Mouse (Mus musculus) R1 (cell line): ENCODE measurements around the gene Emp2.
"Not testable (repeated sequence)": the region's sequence is repeated elsewhere in the genome, so short reads cannot be mapped to it uniquely, and the experiment has no call there.

Source experiments
- DNase-seq: peaks from one replicate; pipeline ENCODE4 v3.0.0-alpha.2; 2018; ENCODE audit warnings: low read depth, low spot score

Emp2 gene

DNA sequence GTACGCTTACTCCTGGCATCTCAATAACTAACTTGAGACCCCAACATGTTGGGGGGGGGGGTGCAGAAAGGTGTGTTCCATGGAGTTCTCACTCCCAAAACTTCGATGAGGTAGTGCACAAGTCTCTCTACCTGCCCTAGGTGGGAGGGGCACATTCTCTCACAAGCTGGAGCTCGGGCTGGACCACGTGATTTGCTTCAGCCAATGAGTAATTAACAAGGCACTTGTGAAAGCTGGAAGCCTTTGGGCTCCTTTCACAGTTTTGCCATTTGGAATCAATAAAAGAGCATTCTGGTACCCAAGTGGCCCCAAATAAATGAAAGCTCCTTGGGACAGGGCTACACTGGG lies 3.4 kb upstream of the Emp2 start:
- DNase-seq, result peak; percentile 93

DNA sequence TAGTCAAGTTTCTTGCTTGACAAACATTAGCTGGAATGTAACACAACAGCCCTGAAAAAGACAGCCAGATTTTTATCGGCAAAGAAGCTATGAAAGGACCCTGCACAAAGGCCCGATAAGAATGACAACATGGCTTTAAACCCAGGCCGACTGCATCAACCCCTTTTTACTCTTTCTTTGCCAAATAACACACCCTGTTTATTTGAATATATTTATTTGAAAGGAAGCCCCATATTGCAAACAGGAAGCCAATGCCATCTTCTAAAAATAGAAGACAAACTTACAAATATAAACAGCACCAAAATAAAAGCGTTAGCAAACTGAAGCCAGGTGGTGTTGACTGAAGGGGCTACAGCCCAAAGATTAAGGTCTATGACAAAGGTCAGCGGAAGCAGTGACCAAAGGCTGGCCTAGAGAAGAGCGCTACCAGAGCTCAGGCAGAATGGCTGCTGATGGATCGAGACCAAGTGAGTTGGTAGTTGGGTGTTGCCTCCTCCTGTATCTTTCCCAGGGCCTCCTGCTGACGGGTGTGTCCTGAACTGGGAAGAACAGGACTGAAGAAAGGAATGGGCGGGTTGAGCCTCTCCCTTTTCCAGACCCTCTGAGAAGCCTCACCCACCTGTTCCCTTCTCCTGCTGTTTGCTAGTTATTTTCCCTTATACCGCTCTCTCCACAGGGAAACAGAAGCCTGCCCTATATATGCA lies 2.9 kb upstream of the Emp2 start:
- peak; percentile 93 for DNase-seq

DNA sequence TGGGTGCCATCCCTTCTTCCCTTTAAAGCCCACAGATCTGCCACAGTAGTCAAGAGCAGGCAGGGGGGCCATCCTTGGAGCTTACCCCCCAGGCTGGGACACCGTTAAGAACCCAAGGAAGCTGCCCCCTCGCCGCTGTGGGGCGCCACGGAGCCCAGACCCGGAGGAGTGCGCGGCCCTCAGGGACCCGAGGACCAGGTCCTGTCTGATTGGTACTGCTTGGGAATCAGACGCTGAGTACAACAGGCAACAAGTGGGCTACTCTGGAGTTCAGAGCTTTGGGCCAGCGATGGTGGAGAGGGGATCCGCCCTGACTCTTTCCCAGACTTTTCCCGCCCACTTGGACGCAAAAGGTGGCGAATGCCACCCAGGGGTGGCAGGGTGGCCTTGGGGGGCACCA lies 542 bp downstream of the Emp2 start:
- peak; percentile 27 for DNase-seq

DNA sequence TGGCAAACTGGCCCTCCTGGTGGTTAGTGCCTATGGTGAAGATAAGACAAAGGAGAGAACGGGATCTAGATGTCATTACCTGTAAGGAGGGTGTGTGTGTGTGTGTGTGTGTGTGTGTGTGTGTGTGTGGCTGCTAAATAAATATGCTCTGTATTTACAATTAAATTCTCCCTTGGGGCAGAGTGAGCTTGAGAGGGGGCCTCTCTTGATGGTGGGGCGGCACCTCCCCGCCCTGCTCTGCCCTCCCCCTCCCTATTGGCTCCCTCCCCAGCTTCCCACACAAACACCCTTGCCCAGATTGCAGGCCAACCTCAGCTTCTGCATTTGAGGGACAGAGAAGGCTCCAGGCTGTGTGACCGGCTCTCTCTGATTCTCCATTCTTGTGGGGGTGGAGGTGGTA lies 1.8 kb downstream of the Emp2 start:
- DNase-seq, result no peak

DNA sequence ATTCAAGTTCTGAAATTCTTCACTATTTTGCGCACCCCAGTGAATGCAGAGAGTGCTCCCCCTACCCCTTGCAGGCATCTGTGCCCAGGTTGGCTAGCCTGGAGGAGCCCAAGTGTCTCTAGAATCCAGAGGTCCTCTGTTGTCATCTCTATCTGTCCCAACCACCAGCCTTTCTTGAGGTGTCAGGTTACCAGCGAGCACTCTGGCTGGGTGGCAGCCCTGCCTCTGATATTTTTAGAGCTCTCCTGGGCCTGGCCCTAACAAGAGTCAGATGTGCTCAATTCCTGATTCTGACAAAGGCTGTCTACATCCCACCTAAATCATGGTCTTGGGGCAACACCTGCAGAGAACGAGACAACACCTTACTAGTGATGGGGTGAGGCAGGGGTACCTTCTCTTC lies 2.7 kb downstream of the Emp2 start:
- no peak for DNase-seq

DNA sequence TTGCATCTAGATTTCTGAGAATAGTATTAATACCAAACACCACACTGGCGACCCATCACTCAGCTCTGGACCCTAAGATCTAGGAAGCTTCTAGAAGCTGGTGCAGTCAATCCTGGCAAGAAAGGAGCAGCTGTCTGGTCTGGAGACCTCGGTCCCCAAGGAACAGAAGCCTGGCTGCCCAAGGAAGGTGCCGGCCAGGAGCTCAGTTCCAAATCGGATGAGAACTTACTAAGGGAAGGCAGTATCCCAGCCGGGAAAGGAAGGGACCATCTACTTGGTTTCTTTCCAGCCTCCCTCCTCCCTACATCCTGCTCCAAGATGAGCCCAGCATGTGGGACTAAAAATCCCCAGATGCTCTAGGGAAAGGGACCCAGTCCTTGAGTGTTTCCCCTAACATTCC lies 3.3 kb downstream of the Emp2 start:
- no peak for DNase-seq

DNA sequence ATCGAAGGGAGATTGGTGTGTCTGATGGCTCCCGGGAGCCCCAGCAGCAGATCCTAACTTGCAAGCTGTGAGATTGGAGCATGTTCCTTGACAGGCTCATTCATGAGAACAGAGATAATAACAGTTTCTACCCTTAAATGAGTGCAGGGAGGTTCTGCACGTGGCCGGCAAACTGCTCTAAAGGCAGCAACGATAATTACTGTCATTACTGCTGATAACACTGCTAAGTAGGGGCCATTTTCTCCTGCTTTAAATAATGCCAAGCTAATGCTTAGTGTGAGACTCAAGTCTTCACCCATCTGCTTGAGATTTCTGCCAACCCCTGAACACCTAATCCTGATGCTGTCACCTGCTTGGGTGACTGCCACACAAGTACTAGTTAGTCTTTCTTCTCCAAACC lies 6.4 kb downstream of the Emp2 start:
- DNase-seq, result no peak

DNA sequence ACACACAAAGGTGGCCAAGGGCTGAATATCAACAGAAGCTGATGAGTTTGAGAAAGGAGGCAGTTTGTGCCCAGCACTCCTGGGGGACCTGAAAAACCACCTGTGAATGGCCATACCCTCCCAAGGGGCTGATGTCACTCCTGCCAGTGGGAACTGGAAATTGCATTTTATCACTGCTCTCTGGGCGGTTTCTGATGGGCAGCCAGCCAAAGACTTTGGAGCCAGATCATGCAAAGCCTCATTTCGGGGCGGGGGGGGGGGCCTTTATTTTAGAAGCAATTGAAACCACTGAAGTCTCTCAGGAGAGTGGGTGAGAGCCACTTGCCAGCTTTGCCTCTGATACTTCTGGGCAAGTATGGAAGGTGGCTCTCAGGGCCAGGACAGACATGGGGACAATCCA lies 7.7 kb downstream of the Emp2 start:
- DNase-seq, result no peak

DNA sequence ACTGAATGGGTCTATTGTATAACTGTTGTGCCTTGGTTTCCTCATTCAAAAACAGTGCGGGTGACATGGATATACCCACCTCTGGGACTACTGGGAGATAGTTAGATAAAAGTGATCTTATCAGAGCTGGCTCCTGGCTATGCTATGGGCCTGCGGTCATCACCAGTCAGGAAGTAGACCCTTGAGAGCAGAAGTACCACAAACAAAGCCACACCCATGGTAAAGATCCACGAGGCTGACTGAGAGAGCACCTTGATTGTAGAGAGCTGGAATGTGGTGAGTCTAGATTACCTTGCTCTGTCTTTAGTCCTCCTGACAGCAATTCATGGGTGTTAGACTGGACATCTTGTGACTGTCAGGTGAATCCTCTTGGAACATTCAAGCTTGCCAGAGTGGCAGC lies 12.4 kb downstream of the Emp2 start:
- no peak for DNase-seq

DNA sequence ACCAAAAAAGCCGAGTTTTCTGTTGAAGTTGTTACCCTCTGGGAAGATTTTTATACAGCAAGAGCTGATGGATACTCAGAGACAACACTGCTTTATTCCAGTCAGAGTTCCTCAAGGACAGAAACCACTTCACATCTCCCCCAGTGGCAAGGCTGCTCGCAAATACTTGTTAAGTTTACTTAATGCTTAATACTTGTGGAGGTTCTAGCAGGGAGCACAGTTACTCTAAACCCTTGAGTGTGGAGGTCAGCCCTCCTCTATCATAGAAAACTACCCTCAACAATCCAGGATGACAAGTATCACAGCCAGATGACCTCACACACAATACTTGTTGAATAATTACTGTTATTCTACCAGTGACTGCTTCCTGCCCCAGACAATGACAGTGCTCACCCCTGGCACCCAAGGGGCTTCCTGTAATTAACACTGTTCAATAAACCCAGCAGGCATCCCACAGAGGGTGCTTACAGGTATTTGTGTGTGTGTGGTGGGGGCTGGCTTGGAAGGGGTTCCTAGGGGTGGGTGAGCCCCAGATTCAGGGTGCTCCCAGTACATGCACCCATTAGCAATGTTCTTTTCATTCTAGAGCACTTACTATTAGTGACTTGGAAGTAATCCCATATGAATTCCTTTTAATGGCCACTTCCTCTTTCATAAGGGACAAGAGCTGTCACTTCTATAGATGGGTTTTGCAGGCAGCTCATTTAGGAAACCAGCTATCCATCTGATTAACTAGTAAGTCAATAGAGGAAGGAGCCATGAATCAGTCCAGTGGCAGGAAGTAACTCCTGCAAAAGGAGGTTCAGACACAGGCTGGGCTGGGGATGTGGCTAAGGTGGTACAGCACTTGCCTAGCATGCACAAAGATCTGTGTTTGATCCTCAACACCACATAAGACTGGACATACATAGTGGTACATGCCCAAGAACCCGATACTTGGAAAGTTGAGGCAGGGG lies 13.3 kb downstream of the Emp2 start:
- DNase-seq, result no peak

DNA sequence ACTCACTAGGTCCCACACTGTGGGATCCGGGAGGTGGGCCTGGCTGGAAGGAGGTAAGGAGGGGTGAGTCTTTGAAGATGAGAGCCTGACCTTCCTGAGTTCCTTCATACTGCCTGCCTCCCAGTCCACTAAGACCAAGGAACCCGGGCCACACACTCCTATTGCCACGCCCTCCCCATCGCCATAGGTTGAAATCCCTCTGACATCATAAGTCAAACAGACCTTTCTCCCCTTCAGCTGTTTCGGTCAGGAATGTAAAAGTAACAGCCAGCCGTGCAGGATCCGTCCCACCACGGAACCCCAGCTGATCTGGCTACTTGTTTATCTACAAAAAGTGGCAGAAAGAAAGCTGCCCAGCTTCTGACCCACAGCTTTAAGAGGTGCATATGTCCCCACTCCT lies 14.1 kb downstream of the Emp2 start:
- DNase-seq, result peak; percentile 42

DNA sequence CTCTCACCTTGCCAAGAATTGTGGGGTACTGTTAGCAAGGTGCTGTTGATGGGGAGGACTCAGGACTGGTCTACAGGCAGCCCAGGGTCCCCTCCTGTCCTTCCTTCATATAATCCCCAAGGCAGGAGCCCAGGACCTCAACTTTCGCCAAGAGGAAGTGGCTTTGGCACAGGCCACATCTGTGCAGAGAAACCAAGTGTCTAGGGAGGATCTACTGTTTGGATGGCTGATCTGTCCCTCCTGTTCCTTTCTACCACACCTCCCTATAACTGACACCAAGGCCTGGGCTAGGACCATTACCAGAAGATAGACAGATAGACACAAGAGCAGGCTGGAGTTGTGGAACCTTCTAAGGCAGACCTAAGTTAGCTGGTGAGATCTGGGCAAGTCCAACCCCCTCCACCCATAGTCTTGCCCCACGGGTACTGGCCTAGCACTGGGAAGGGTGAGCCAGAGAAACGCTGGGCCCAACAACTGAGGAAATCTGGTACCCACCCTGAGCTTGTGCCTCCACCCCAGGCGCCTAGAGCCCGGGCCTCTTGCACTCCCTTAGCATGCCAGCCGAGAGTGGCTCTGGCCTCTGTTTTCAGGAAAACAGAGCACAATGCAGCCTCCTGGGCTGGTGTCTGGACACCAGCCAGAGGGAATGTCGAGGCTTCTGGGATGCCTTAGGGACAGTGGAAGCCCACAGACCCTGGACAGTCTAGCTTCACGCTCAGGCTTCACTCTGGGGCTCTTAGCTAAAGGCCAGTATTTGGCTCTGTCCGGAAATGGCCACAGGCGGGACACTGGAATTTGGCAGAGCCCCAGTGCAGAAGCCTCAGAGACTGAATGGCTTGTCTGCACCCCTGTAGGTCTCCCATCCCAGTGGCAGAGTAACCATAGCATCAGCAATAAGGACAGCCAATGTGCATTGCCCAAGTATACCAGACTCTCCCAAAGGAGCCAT lies 15.8 kb downstream of the Emp2 start:
- no peak for DNase-seq

DNA sequence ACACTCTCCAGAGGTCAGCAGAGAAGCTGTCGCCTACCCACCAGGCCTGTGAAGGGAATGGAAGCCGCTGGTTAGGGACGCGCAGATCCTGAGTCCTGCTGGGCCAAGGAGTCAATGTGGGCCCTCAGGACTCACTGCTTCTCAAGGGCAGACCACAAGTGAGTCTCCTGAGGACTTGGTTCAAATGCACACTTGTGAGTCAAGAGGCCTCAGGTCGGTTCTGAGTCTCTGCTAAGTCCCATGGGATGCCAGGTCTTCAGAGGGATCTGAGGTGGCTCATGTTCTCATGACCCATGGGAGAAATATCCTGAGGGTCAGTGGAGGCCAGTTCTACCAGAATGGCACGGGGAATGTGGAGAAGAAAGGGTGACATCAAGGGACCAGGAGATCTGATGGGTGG lies 25.7 kb downstream of the Emp2 start:
- DNase-seq, result no peak

DNA sequence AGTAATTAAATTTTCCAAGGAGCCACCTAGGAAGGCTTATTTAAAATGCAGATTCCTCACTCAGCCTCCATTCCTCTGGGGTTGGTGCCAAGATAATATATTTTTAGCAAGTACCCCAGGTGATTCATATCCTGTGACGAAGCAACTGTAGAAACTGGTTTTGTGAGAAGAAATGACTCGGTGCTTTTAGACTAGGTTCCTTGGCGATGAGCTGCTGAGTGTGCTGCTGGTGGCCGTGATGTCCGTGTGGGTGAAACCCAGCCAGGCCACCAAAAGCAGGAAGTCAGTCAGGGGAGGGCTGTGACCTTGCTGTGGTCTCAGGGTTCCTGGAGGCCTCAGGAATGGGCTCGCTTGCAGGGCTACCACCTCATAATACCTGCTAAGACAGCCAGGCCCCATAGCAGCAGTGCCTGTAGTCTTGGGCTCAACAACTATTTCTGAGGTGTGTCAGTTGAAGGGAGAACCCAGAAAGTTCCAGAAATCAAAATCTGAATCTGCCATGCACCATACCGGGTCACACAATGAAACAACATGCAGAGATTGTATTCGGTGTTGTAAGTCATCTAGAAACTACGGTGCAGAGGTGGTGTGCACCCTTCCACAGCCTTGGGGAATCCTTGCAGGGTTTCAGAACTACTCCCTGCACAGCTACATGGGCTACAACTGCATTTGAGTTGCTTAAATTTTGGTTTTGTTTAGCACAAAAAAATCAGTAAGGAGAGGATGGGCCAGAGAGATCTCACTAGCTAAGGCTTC lies 27.1 kb downstream of the Emp2 start:
- no peak for DNase-seq

DNA sequence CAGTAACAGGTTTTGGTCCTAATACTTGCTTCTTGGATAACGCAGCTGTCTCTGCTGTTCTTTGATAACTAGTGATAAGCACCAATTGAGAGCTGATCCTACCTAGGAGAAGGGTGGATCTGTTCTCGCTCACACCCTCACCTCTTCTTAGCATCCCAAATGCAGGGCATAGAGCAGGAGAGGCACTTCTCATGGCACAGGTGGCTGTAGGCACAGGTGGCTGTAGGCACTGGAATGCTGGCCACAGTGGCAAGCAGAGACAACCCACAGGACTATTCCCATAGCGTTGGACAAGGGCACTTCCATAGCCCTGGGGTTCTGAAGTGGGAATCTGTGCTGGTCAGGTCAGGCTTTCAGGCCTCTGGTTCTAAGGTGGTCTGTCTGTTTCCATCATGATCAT lies 31.9 kb downstream of the Emp2 start:
- DNase-seq, result no peak

DNA sequence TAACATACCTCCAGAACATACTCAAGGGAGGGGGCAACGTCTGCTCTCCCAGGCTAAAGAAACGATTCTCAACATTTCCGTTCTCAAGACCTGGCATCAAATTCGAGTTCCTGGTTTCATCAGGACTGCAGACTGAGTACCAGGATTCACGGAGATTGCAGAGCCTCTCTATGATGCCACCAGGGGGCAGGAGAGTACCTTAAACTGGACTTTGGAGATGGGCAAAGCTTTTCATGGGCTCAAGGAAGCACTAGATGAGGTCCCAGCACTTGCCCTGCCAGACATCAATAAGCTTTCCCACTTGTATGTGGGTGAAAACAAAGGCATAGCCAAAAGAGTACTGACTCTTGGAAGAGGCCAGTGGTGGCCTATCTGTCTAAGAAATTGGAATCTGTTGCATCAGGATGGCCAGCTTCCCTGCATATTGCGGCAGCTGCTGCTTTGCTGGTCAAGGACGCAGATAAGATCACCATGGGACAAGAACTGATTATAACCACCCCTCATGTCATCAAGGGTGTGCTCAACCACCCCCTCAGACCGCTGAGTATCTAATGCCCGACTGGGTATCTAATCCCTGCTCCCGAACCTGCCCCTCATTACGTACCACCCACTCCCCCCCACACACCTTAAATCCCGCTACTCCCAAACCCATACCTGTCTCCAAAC lies 33.3 kb downstream of the Emp2 start:
- DNase-seq, result peak; percentile 80

DNA sequence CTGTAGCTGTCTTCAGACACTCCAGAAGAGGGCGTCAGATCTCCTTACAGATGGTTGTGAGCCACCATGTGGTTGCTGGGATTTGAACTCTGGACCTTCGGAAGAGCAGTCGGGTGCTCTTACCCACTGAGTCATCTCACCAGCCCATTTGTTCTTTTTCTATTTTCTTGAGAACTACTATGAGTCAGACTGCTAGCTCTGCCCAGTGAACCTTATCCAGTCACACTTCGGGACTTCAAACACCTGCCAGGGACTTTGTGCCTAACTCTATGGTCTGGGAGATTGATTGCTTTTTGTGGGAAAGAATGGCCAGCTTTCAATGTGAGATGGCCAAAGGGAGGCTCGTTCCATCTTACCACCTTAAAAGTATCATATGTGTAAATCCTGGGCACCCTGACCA lies 37.0 kb downstream of the Emp2 start:
- not testable (repeated sequence) for DNase-seq

DNA sequence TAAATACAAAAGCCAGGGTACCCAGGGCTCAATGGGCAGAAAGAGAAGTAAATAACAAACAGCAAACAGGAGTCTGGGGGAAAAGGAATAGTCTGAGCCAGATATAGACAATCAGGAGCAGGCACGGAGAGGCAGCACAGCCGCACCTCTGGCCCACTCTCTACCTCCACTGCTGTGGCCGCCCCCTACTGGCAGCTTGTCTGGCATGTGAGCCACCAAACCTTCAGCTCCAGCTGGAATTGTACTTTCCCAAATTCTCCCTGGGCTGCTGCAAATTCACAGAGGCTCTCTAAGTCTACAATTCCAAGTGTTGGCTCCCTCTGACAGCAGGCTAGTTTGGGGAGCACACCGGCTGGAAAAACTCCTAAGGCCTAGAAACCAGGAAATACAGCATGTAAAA lies 39.3 kb downstream of the Emp2 start:
- peak; percentile 64 for DNase-seq

DNA sequence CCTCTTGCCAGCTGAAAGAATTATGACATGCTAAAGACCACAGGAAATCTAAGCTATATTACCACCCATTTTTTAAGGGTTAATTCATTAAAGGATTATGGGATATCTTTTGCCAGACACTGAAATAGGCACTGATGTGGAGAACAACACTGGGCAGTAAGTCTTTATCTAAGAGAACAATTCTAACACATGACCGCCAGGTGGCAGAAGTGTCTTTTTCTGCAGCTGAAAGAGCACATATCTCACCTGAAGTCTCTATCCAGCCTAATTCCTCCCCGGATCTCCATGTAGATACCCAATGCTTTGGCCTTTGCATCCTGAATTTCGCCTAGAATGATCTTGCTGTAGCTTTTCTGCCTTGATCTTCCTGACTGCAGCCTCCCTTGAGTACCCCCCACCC lies 41.5 kb downstream of the Emp2 start:
- peak; percentile 82 for DNase-seq

DNA sequence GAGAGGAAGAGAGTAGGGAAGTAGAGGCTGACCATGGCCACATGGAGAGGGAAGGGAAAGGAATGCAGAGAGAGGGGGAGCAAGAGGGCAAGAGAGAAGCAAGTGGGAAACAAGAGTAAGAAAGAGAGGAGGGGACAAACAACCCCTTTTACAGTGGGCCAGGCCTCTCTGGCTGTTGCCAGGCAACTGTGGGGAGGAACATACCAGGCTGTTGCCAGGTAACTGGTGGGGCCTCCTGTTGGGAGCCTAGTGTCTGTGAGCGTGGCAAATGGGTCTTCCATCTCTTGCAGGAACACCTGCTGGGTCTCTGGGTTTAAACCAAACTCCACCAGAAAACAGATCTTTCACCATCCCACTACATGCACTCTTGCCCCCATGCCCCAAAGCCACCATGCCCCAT lies 59.8 kb downstream of the Emp2 start:
- DNase-seq, result peak; percentile 90

DNA sequence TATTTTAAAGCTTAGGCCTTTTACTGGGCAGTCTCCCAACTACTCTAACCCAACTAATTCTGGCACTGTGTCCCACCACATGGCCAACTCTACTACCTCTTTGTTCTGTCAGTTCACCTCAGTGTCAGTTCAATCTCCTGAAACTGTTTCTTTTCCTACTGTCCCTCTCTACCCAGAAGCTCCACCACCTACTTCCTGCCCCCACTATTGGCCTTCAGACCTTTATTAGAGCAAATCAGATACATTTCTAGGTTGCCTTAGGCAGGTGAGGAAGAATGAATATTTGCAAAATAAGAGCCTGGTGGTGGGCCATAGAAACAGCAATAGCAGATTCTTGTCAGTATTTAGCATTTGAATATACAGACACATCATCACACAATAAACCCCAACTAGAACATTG lies 77.2 kb downstream of the Emp2 start:
- DNase-seq, result peak; percentile 83
